Mouse (Mus musculus) CH12F3 (cell line): Measurements from ENCODE around the gene Eya2.

Experiments
- in situ Hi-C: fragments of 300-500 bp; cut with MboI; formaldehyde crosslinking; loops from 2 replicates; pipeline ENCODE4 v1.14.3; 2020; ENCODE audit warnings: low sequenced_read_pairs

The Eya2 gene

DNA sequence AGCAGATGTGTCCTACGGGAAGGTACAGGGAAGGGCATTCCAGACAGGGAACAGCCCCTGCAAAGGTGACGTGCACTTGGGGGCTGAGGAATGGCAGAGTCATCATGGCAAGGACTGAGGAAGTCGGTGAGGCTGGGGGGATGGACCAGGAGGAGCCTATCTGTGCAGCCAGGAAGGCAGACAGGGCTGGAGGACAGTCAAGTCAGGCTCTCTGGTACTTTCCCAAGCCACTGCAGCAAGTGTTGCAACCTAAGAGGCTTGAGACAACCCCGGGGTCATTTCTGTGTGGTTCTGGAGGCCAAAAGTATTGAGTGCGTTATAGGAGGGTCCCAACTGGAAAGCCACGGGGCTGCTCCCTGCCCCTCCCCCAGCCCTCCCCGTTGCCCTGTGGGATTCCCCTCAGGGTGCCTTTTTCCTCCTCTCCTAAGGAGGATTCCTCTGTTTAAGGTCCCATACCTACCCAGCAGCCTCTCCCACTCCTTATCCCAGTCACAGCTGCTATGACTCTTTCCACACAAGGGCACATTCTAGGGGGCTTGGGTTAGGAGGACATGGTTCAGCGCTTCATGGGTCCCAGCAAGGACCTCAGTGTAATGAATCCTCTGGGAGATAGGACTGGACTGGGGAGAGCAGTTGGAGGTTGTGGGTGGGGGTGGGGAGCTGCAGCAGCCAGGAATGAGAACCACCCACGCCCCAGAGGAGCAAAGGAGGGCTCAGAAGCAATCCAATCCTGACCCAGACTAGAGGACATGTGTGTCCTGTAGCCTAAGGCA is 108.4 kb downstream of the Eya2 start:
- in situ Hi-C loops: no loop called here

DNA sequence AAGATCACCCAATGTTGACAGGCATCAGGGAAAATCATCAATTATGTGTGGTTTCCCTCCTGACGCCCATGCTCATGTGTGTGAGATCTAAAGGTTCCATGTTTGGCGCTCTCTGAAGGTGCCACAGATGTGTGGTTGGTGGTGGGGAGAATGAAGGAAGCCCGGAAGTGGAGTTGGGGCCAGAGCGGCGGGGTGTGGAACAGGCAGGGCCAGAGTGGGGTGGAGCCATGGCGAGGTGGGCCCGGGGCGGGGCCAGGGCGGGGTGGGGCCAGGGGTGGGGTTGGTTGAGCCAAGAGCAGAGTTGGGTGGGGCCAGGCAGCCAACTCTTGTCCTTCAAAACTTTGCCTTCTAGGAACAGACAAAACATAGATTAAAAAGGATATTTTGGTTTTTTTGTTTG is 113.4 kb downstream of the Eya2 start:
- in situ Hi-C loops: no loop called here

DNA sequence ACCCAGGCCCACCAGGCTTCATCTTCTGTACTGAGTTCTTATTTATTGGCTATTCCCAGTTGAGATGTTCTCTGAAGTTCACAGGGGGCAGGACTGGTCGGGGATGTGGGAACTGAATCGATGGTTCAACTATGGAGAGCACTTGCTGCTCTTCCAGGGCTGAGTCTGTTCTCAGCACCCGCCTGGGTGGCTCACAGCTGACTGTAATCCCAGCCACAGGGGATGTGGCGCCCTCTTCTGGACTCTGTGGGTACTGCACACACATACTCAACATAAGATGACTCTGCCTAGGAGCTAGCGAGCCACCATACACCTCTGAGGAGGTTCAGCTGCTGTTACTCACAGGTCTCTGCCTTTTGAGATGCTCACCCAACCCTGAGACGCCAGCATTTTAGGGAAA is 121.9 kb downstream of the Eya2 start:
- in situ Hi-C loops: no loop called here

DNA sequence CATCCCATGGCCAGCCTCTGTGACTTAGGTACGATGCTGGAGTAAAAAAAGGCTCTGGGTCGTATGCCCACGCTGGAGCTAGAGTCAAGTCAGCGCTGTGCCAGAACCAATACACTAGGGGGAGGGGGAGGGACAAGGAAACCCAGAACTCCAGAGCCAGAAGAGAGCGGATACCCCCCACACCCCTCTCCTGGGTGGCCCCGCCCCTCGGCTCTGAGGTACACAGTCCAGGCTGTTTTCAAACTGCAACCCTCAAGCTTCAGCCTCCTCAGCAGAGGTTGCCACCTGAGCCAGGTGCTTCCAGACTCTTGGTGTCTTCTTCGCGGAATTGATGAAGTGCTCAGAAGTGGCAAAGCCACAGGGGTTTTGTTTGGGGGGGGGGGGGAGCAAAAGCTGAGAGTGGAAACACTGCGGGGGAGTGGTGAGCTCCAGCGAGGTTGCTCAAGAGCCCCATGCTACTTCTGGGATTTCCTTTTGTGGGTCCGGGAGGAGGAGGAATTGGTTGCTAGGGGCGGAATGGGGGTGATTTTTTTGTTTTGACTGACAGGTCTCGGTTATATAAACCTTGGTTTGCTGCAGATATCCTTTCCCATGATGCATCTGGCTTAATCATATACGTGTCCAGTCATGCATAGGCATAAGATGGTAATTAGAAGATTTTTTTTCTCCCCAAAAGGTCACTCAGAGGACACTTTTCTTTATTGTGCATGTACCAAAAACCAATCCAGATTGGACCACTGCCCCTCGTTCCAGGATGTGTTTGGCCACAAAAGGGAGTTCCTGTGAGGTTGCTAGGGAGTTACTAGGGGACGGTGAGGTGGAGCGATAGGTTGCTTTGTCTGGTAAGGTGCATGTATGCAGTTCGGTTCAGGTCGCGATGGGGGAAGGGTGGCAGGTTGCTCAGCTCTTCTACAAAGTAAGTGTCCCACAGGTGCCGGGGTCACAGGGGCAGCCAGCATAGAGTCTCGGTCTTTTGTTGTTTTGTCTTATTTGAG is 122.6 kb downstream of the Eya2 start:
- in situ Hi-C loops: no loop called here

DNA sequence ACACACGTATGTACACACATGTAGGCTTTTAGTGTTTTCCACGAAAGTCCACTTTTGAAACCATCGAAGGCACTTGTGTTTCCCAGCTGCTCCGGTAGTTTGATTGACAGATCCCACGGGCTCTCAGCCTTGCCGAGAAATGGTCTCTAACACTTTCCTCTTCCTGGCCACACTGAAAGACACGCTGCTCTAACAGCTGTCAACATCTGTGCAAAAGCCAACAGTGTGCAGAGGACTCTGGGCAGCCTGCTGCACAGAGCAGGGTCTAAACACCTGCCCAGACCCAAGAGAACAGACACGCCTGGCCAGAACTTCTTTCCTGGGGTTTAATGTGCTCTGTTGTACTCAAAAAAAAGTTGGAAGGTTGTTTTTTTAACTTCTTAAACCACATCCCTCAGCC is 124.5 kb downstream of the Eya2 start:
- in situ Hi-C loops: no loop called here

DNA sequence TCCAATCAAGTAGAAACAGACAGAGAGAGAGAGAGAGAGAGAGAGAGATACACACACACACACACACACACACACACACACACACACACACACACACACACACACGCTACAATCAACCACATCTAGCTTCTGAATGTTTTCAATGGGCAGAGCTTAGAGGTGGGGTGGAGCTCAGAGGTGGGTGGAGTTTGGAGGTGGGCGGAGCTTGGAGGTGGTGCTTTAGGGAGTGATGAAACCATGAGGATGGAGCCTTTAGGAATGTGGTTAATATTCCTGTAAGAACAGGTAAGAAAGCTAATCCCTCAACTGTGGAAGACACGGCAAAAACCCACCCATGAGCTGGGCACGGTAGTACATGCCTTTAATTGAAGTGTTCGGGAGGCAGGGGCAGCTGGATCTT is 127.1 kb downstream of the Eya2 start:
- in situ Hi-C loops: no loop called here

DNA sequence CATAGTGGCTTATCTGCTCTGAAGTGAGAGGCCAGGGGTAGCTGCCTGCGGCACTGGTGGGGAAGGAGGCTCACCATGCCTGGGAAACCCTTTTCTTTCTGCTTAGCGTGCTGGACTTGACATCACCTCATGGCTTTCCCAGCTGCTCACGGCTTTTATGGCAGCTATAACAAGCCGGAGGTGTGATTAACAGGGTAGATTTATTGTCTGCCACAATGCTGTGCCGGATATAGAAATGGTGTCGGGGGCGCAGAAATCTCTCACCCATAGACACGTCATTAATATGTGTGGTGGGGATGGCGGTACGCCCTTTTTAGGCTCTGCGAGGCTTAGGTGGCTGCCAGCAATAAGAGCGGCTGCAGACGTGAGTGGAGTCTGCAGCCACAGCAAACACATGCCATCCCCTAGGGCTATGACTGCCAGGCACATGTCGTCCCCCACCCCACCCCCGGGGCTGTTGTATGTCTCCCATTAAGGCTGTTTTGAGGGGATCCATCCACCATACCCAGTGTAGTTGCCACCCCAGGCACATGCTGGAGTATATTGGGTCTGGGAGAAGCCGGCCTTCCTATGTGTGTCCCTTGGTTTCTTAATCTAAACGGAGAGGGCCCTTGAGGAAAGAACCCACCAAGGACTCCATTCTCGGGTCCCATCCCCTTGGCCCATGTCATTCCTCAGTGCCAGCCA is 137.9 kb downstream of the Eya2 start:
- in situ Hi-C loops: no loop called here

DNA sequence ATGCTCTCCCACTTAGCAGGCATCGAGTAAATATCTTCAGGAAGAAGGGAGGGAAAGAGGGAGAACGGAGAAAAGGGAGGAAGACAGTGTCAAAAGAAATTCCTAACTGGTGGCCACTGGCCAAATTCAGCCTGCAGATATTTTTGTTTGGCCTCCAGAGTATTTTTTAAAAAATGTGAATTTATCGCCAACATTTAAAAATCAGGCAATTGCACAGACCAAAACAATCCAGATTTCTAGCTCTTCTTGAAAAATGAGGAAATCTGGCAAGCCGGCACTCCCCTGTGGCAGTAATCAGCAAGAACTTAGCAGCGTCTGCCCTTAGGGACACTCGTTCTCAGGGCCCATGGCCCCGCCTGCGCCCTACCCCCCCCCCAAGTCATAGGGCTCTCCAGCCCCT is 138.9 kb downstream of the Eya2 start:
- in situ Hi-C loops: no loop called here

DNA sequence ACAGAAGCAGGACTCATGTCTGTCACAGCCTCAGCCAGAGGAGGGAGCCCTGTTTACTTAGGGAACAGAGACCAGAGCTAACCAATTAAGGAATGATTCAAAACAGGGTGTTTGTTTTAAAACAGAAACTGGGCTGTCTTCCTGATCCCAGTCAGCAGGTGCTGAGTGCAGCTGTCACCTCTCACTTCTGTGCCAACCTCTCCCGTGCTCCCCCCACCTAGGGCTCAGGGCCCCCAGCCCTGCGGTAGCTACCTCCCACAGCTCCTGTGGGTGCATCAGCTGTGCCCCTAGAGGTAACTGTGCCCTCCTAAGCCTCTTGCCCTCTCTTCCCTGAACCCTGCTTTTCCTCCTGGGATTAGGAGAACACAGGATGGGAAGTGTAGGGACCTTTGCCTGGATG is 141.5 kb downstream of the Eya2 start:
- in situ Hi-C loops: no loop called here

DNA sequence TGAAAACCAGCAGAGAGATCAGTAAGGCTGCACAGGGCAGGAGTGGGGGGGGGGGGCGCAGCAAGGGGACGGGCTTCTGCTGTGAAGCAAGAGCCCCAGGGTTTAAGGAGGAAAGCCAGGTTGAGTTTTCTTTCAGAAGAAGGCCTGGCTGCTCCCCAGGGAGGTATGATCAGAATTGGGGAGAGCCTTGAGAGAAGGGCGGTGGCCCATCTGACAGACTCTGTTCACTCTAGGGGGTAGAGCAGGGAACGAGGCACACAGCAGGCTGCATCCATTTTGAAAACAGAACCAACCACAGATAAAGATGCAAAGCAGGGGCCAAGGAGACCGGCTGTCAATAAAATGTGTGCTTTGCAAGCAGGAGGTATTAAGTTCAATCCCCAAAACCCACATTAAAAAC is 145.5 kb downstream of the Eya2 start:
- in situ Hi-C loops: no loop called here

DNA sequence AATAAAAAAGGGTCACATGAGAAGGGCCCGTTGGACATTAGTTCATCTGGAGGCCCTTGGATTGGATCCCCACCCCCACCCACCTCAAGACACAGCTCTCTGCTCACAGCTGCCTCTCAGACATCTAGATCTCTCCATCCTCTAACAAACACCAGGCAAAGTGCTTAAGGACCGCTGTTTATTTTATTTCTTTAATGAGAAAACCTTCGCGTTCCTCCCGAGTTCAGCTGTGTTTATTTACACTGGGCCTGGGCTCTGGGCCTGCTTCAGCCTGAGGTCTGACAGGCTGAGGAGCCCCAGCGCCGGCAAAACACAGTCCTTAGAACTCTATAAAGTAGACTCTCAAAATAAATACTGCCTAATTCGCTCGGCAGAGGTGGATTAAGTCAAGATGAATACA is 146.2 kb downstream of the Eya2 start:
- in situ Hi-C loops: no loop called here

DNA sequence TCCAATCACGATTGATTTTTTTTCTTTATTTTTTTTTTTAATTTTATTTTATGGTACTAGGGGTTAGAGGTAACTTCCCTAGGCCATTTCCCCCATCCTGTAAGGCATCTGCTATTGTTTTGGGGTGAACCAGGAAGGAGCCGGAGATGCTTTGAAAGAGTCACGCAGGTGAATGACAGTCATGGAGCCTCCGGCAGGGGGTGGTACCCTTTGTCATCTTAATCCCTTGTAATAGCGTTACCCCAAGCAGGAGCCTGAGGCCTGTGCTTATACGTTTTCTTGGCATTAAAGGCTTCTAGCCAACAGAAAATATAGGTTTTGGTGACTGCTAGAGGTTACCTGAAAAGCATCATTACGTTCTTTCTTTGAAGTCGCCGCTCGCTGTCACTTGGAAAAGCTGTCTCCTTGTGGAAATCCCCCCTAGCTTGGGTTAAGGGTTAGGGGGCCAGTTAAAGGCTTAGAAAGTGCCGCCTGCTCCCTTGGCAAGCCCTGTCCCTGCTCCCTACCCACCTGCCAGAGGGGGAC is 146.8 kb downstream of the Eya2 start:
- in situ Hi-C loops: no loop called here

DNA sequence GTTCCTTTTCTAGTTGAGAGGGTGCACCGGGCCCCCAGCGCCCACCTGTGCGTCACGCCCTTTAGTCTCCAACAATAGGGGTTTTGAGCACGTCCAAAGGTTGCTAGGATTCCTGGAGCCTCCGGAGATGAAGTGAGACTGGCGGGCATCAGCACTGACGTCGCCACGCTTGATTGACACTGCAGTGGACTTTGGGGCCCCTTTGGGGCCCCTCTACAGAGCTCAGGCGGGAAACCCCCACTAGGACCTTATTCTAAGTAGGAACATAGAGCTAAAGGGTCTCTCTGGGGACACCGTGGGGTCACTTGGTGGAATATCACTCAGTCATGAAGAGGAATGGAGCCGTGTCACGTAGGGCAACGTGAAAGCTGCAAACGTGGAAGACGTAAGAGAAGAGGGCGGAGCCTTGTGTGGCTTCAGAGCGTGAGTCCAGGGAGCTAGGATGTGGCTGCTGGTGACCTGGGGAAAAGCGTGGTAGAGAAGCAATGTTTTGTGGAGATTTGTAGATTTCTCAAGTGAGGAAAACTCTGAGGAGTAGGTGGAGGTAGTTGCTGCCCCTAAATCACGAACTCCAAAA is 147.5 kb downstream of the Eya2 start:
- in situ Hi-C loops: no loop called here

DNA sequence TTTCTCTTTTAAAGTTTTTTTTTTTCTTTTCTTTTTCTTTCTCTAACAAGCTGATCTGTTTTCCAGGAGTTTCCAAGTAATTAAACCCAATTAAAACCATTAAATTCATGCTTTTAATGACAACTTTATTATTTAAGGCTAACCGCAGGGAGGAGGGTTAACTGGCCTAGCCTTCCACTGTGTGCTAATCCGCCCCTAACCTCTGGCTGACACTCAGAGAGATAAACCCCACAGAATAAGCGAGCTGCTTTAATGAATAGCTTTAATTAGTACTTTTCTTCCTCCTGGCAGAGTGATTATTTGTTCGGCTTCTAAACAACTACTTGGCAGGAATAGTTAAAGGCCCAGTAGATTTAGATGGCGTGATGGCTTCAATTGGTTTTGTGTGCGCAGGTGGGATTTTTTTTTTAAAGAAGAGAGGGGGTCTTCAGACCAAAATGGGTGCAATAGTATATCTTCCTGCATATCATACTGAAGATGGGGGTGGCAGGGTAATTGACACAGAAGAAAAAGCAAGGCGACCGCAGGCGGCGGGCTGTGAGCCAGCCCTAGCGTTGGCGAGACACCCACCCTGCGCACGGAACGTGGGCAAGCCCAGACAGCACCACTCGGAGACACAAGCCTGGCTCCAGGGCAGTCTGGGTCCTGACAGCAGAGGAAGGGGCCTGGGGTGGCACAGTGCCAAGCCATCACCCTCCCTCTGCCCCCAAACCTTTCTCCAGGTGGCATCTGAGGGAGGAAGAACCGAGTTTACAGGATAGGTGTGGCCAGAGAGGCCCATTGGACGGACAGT is 150.7 kb downstream of the Eya2 start:
- in situ Hi-C loops: no loop called here

DNA sequence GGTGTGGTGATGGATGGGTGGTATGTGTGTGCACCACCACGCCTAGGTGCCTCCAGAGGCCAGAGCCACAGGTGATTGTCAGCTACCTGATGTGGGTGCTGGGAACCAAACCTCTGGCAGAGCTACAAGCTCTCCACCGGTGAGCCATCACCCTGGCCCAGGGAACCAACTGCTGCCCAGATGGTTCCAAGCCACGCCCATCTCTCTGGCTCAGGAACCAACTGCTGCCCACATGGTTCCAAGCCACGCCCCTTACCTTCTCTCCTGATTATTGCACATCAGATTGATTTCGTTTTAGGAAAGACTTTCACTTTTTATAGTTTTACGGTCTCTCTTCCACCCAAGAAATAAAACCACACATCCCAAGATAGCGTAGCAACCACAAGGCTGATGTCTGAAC is 153.1 kb downstream of the Eya2 start:
- in situ Hi-C loops: no loop called here

DNA sequence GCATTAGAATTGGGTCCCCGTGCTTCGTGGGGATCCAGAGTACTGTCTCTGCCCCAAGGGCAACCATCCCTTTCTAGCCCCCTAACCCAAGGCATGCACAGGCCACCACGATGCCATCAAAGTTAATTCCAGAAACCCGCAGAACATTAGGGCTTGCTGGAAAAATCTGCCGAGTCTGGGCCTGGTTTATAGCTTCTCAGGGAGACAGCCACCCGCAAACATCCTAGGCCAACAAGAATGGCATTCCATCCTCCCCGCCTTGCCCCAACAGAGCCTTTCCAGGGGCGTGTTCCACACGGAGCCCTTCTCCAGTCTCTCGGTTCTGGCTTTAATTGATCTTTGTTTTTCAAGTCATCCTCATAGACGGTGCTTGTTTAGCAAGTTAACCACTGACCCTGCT is 153.6 kb downstream of the Eya2 start:
- in situ Hi-C loops: no loop called here

DNA sequence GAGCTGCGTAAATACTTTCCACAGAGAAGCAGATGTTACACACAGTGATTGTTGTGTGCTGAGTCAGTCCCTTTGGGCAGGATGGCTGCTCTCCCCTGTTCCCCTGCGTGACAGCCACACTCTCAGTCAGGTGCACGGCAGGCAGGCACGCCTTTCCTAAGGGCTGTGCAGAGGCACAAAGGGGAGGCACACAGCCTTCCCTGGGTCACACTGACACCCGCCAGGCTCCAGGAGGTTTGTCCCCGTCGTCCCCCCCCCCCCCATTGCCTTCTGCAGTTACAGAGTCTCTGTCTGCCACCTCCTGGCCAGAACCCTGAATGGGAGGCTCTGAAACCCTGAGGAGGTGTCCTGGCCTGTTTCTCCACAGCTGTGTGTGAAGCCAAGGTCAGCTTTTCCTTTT is 156.2 kb downstream of the Eya2 start:
- in situ Hi-C loops: no loop called here

DNA sequence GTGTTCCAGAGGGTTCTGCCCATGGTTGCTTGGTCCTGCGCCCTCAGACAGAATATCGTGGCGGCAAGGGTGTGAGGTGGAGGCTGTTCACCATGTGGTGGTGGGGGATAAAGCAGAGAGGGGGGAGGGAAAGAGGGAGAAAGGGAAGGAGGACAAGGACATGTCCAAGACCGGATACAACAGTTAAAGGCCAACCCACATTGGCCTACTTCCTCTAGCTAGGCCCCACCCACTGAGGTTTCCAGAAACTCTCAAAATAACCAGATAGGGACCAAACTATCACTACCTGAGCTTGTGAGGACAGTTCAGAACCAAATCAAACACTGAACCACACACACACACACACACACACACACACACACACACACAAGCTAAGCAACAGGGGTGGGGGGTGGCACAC is 157.9 kb downstream of the Eya2 start:
- in situ Hi-C loops: no loop called here

DNA sequence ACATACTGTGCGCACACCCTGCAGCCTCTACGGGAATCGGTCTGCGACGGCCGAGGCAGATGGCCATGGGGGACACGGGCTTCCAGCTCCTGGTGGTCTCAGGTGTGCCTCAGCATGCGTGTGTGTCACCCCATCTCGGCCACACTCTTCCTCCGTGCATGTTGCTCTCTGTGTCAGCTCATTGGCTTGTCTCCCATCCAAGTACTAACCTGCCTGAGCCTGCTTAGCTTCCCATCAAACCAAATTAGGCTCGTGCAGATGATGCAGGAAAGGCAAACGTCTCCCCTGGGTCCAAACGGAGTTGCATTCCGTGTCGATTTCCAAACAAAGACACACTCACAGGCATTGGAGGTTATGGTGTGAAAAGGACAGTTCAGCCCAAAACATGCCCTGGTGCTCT is 163.0 kb downstream of the Eya2 start:
- in situ Hi-C loops: no loop called here

DNA sequence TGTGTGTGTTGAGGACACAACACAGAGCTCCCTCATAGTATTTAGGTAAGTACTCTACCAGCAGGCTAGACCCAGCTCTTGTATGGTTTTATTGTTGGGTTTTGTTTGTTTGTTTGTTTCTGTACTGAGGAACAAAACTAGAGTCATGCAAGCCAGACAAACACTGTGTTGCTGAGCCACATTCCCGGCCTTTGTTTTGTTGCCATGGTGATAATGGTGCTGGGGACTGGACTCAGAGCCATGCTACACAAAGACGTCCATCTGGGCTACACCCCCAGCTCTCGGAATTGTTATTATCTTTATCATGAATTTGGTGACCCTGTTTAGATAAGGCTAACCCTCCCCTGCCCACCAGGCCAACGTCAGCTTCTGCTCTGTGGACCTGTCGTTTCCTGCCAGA is 163.7 kb downstream of the Eya2 start:
- in situ Hi-C loops: no loop called here
